Mouse (Mus musculus) natural killer cell, adult 2 months (primary cell): ENCODE results near the gene Asb8.

Experiments used
- DNase-seq, 2 experiments: peaks; one replicate each; pipeline ENCODE4 v3.0.0; 2022; ENCODE audit warnings: low spot score in 2 of 2

Asb8 gene

DNA sequence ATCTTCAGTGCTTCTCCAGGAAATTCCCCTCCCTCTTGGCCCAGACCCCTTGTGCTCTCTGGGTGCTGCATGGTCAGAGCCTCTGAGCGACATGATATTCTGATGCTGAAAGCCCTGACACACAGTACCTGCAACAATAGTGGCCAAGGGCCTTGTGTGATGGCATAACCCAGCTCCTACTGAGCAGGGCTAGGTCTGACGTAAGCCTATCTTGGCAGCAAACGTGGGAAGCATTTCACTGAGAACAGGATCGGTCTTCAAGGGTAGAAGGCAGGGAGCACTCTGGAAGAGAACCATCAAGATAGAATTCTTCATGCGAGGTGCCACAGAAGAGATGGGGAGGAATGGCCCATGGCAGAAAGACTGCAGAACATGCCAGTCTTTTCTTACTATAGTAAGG is at the start of gene Asb8:
Gene Asb8, minus strand, starts transcription at position 101 of the 400 bp plus-strand sequence.
- no peak for DNase-seq

- DNase-seq: no peak
Measured at GRCm38 (mm10) chr15:98214130-98214529, 48.7 kb upstream of the Asb8 start.

- no peak for DNase-seq
Measured at GRCm38 (mm10) chr15:98213336-98213870, 48.0 kb upstream of the Asb8 start.

DNA sequence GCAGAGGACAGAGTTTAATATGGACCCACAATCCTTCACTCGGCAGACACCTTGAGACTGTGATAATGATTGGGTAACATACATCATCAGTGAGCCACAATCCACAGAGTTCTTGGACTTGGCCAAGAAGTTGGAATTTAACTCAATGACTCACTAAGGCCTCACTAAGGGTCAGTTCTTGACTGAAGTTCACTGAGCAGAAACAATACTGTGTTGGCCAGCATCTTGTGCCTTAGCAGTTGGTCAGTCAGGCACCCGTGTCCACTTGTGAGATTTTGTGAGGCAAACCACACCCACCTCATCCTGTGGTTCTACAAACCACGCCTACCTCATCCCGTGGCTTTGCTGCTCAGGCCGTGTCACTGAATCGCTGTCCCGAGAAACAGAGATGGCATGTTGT is 44.3 kb upstream of the Asb8 start:
- DNase-seq: no peak

DNA sequence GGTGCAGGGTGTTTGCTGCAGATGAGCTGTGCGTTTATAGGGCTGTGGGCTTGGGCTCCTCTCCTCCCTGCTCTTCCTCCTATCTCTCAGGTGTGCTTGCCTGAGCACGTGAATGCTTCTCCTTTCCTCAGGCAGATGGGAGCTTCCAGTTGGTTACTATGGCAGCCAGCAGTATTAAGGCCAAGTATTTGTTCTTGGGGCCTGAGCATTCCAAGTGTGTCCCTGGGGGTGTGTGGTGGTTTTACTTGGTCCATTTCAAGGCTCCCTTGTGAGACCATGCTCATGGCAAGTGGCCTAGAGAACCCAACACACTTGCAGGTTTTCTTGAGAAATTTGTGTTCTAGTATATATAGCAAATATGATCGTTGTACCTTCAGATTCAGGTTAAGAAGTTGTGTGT is 30.0 kb upstream of the Asb8 start, which contains the start of gene Olfr288:
Gene Olfr288, minus strand, starts transcription at position 101 of the 400 bp plus-strand sequence.
- DNase-seq: no peak

DNA sequence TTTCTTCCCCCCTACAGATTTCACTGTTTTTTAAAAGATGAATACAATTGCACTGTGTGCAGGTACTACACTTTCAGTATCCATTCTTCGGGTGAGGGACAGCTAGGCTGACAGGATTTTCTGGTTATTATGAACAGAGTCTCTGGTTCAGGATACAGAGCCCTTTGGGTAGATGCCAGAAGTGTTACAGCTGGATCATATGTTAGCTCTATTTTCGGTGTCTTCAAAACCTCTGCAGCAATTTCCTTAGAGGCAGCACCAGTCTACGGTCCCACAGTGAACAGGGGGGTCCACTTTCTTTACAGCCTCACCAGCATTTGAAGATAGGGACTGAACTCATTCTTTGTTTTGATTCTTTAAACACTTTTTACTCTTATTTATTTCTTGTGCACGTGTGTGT is 19.0 kb upstream of the Asb8 start:
- DNase-seq: no peak

- DNase-seq: no peak
Measured at GRCm38 (mm10) chr15:98181856-98182570, 16.6 kb upstream of the Asb8 start.

DNA sequence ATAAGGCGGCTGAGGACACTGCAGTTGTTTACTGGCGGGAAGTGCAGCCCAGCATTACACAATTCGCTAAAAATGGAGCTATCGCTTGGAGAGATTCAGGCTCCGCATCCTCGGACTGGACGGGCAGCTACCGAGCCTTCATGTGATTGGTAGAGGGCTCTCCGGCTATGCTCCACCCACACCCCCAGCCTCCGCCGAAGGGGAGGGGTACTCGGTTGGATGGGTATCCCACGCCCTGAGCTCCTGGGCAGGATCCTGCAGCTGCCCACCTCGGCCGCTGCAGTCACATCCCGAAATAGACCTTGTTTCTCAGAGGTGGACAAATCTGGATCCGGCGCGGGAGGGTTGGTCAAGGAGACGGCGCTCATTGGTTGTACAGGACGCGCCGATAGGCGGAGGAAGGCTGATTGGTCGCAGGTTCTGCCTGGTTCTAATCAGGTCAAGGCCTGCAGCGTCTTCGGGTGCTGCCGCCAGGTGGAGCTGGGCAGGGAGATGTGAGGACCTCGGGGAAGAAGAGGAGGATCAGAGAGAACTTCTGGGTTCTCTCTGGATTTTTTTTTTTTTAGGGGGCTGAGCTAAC is 15.8 kb upstream of the Asb8 start:
- peak; percentile 54 to 77 for DNase-seq

DNA sequence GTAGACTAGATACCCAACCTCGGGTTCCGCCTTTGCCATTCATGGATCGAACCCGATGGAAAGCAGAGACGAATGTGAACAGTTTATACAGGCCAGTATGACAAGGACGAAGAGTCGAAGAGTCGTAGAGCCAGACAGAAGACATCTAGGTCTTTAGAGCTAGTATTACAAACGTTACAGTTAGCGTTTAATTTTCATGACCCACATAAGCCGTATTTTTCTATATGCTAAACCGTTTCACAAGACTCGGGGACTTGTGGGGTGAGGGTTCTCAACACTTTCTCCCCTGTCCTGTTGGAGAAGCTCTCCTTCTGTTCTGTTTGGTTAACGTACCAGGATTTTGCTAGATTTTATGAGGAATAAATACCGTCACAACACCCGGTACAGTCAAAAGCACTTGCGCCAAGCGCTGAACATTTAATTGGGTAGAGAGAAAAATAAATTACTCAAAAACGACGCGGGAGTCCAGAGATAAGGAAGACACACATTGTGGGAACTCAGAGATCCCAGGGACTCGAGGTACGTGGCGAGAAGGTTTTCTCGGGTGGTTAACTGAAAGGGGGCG is 15.2 kb upstream of the Asb8 start:
- no peak for DNase-seq

DNA sequence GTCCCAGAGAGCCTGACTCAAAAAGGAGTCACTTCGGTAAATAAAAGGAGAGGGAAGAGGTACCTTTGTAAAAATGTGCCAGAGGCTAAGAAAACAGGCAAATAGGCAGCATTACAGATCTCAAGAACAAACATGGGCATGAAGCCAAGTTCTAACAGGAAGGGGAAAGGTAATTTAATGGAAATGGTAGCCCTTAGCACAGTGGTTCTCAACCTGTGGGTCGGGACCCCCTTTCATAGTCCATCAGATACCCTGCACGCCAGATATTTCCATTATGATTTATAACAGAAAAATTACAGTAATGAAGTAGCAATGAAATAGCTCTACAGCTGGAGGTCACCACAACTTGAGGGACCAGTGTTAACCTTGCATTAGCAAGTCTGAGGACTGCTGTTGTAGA is 11.9 kb upstream of the Asb8 start:
- no peak for DNase-seq

DNA sequence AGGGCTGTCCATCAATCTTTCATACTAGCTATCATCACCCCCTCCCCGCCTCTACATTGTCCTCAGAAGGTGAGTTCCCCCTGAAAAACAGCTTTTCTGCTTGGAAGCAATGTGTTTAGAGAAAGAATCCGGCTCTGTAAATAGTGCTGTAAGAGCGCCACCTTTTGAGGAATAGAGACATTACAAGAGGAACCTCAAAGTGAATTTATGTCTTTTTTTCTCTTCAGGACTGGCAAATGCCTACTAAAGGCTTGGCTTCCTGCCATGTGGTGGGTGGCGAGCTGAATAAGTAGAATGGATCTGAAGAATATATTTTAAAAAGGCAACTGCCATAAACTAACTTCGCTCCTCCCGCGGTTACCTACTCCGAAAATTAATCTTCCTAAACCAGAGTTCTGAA is 8.4 kb upstream of the Asb8 start:
- no peak for DNase-seq

DNA sequence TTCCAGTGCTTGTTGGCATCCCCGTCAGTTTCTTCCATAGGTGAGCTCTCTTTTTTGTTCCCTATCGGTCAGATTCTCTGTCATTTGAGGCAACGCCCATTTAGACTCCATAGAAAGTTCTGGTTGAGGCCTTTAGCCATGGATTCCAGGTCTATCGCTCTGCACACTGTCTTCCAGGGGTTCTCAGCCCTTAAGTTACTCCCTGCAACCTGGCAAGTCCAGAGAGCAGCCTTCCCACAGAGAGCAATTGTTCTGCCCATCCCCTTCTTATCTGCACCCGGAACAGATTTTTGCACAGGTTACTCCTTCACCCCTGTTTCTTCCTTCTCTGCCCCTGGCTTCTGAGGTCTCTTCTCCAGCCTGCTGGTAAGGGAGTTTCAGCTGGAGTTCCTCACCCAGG is 6.7 kb upstream of the Asb8 start:
- DNase-seq: no peak

DNA sequence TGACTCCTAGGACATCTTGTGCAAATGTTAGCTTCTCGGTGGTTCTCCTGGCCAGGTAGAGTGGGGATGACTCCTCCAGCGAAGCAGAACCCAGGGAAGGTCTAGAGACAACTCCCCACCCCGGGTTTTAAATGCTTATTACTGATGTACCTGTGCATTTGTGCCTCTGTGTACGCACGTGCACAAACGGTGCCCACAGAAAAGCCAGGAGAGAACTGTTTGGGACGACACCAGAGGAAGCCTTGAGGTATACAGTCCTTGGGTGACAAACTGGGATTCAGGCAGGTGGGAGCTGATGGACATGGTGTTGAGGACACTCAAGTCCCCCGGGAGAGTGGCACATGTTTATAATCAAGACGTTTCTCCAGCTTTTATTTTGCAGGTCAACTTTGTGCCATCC is 5.5 kb upstream of the Asb8 start:
- no peak for DNase-seq

DNA sequence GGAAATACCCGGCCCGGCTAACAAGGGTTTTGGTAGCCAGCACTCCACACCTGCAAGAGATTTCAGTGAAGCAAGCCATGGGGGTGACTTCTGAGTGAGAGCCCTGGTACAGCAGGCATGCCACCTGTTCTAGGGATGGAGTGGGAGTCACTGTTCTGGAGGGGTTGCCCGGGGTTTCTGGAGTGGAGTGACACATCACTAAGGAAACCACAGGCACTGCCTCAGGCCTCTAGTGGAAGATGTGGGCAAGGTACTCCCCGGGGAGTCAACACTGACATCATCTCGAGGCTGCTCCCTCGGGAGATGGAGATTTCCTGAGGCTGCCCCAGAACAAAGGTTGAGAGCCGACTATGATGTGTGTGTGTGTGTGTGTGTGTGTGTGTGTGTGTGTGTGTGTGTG is 4.9 kb upstream of the Asb8 start:
- no peak for DNase-seq

GRCm38 (mm10) chr15:98168622-98169004 is 3.2 kb upstream of the Asb8 start:
- no peak for DNase-seq

GRCm38 (mm10) chr15:98167645-98168621 is 2.5 kb upstream of the Asb8 start:
- DNase-seq: peak; percentile 70 to 76

DNA sequence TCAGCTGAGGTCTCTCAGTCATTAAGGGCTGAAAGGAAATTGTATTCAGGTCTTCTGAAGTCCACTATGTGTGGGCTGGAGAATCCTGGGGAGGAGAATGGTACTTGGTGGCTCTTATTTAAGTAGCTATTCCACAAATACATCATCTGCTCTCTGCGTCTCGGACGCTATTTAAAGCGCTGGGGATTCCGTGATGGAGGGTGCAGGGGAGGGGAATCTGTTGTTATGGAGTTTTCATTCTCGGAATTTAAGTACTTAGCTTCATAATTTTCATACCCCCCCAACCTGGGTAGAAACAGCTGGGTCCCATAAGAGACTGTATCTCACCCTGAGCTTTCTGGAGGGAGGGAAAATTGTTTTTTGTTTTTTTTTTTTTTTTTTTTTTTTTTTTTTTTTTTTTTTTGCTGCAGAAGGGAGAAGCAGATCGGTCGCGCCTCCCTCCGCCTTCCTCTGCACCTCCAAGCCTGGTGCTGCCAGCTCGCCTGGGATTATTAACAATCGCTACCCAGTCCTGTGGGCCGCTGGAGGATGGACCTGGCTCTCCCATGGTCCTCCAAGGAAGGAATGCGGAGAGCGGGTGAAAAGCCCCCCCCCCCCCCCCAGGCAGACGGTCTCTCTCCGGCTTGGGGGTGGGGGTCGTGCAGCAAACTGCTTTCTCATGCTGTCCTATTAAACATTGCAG is 1.7 kb upstream of the Asb8 start, which contains the start of gene Ccdc184:
Gene Ccdc184, plus strand, starts transcription at position 196 of the 682 bp plus-strand sequence.
- no peak for DNase-seq

- no peak for DNase-seq
Measured at GRCm38 (mm10) chr15:98162561-98162960, 2.9 kb downstream of the Asb8 start.

GRCm38 (mm10) chr15:98161026-98161805 is 4.2 kb downstream of the Asb8 start:
- no peak for DNase-seq

GRCm38 (mm10) chr15:98157253-98157652 is 8.2 kb downstream of the Asb8 start:
- DNase-seq: no peak
